Mouse (Mus musculus): ENCODE measurements around the gene Cyp2d40. TPM values are rescaled to one million over a fixed set of nuclear protein-coding genes. Genes with fewer than 3 reads are reported as not detected.

Cyp2d40 gene
- not detected for polyA plus RNA-seq (2015; fragmentation: Illumina TruSeq; extraction: RNeasy Lipid Tissue Mini Kit (QIAGEN cat#74804); ENCODE audit: insufficient read depth, low replicate concordance)

GRCm38 (mm10) chr15:82763631-82764420 lies at the start of gene Cyp2d40:
TSS of gene Cyp2d40 (minus strand) at chr15:82764183.

GRCm38 (mm10) chr15:82794277-82794676 lies 30.3 kb upstream of the Cyp2d40 start, which contains the start of gene Cyp2d26:
TSS of gene Cyp2d26 (minus strand) at chr15:82794294.

Other genes starting within 250 kb of the Cyp2d40 start
- not detected for gene Cyp2d12, start 209.1 kb downstream of the Cyp2d40 start, polyA plus RNA-seq (2015; fragmentation: Illumina TruSeq; extraction: RNeasy Lipid Tissue Mini Kit (QIAGEN cat#74804); ENCODE audit: insufficient read depth, low replicate concordance)
- gene Cyp2d34, start 143.2 kb downstream of the Cyp2d40 start, polyA plus RNA-seq (2015; fragmentation: Illumina TruSeq; extraction: RNeasy Lipid Tissue Mini Kit (QIAGEN cat#74804); ENCODE audit: insufficient read depth, low replicate concordance), result not detected
- not detected for gene Cyp2d26, start 30.1 kb upstream of the Cyp2d40 start, polyA plus RNA-seq (2015; fragmentation: Illumina TruSeq; extraction: RNeasy Lipid Tissue Mini Kit (QIAGEN cat#74804); ENCODE audit: insufficient read depth, low replicate concordance)
- 42.0 TPM for gene Tcf20, start 223.7 kb upstream of the Cyp2d40 start, polyA plus RNA-seq (2015; fragmentation: Illumina TruSeq; extraction: RNeasy Lipid Tissue Mini Kit (QIAGEN cat#74804); ENCODE audit: insufficient read depth, low replicate concordance)